26 mouse cellular contexts compared by ENCODE assay signal in genomic region chr3:57557408-57557807, GRCm38 (mm10). TPM values are rescaled to one million over a fixed set of nuclear protein-coding genes. Genes with fewer than 3 reads are reported as not detected.
DNase-seq lines count a peak whose midpoint lies in the region; ATAC-seq and TF ChIP-seq lines count a peak whose summit lies in the region.
"Had no signal": no experiment of that assay in that cellular context is flagged by ENCODE, and none has a peak within 500 bp of the region (broad histone marks: within the 10 kb centered on the region; RNA-seq: fewer than 3 reads in every experiment).

No protein-coding gene starts in this region.

- peak; percentile 49 for DNase-seq in heart, adult 11 months
- no peak for DNase-seq in heart, postnatal 10 days
- no peak for DNase-seq in CH12.LX (ENCODE audit: extremely low read depth)
- DNase-seq in Patski (ENCODE audit: low read depth, low spot score) = peak; percentile 73
- no peak for DNase-seq in ovary, postnatal 36 days (ENCODE audit: low spot score)
- DNase-seq: adrenal gland, adult 2 months; adrenal gland, postnatal 10 days; adrenal gland, postnatal 25 days; B cell, adult 2 months; cerebellum, adult 11 months; cerebellum, adult 18-20 months; cerebellum, adult 8-10 months; cerebellum, adult 9-11 months; cerebellum, postnatal 14 days; cerebellum, postnatal 36 days; embryo, embryonic 11 days; forebrain, postnatal 0 days had no signal

- TF ChIP-seq RAD21 in CH12.LX (IDR thresholded peaks at IDR 0.05; ENCODE audit: low read depth, low read length) = no peak

- H3K79me2 ChIP-seq in CH12.LX (replicated peaks; ENCODE audit: control insufficient read depth, extremely low read depth, insufficient read depth, poor library complexity, severe bottlenecking) = peaks cover 40% of the 10 kb centered on the region

- peak overlapping the region; percentile 78 for H3K4me2 ChIP-seq in CH12.LX (ENCODE audit: insufficient read depth, low read depth, poor library complexity, severe bottlenecking)
- H3K4me2 ChIP-seq: embryonic facial prominence, embryonic 13.5 days; embryonic facial prominence, embryonic 15.5 days; forebrain, embryonic 13.5 days; forebrain, embryonic 15.5 days had no signal

- intact Hi-C loops in heart, postnatal 10 days (cut with DNase I) = no loop called here

- TF ChIP-seq EP300 in CH12.LX (IDR thresholded peaks at IDR 0.05; ENCODE audit: low read length) = peak; percentile 10; the same call in 1 of the 2 replicates

- H3K9me3 ChIP-seq in CH12.LX (replicated peaks; ENCODE audit: low read length) = no peaks in the 10 kb centered on the region
- H3K9me3 ChIP-seq: embryonic facial prominence, embryonic 13.5 days; embryonic facial prominence, embryonic 15.5 days; forebrain, embryonic 13.5 days; forebrain, embryonic 15.5 days had no signal

- dilution Hi-C loops in CH12.LX (cut with MboI; ENCODE audit: extremely low pct_ligation_motif_present, extremely low pct_unique_long_range_greater_than_20kb, low sequenced_read_pairs) = no loop called here

- H3K9ac ChIP-seq in CH12.LX (ENCODE audit: insufficient read depth, low read depth) = peak overlapping the region; percentile 27; the same call in 1 of the 2 replicates
- H3K9ac ChIP-seq: embryonic facial prominence, embryonic 13.5 days; embryonic facial prominence, embryonic 15.5 days; forebrain, embryonic 13.5 days; forebrain, embryonic 15.5 days; forebrain, postnatal 0 days had no signal

- POLR2A ChIA-PET in Patski (lab: Charles Lee) = interaction anchor here (1.9 to 4.0 kb wide), 2 partner anchors 11 to 17 kb away, joined by 6 to 28 read pairs; partner anchors contain the start of gene Wwtr1

- no peak for TF ChIP-seq POLR2A in CH12.LX (IDR thresholded peaks at IDR 0.05; ENCODE audit: low read depth, low read length)

- peak; percentile 60 for ATAC-seq in Patski
- ATAC-seq: CD4-positive, CD25-positive, alpha-beta regulatory T cell, adult 4 months; forebrain, embryonic 13.5 days; forebrain, embryonic 15.5 days; forebrain, postnatal 0 days had no signal

- H3K27ac ChIP-seq in CH12.LX (ENCODE audit: insufficient read depth, low read depth) = peak overlapping the region; percentile 73
- H3K27ac ChIP-seq: embryonic facial prominence, embryonic 13.5 days; embryonic facial prominence, embryonic 15.5 days; forebrain, embryonic 10.5 days; forebrain, embryonic 13.5 days; forebrain, embryonic 15.5 days had no signal

- CTCF ChIA-PET in Patski (lab: Charles Lee) = interaction anchor here (1.0 to 2.1 kb wide), 7 partner anchors 8 to 88 kb away, joined by 3 to 7 read pairs (median 4); no protein-coding TSS in a partner anchor

- H3K4me1 ChIP-seq in CH12.LX (ENCODE audit: control insufficient read depth in 1 of 2, insufficient read depth in 2 of 2) = peaks cover 28 to 69% of the 10 kb centered on the region in 2 experiments
- H3K4me1 ChIP-seq: embryonic facial prominence, embryonic 13.5 days; forebrain, embryonic 10.5 days; forebrain, embryonic 13.5 days; forebrain, embryonic 15.5 days had no signal

- H3K36me3 ChIP-seq in CH12.LX (replicated peaks in 1 of 2; ENCODE audit: control insufficient read depth in 1 of 2, insufficient read depth in 1 of 2, low read length in 1 of 2) = peaks cover 4 to 21% of the 10 kb centered on the region in 2 experiments
- H3K36me3 ChIP-seq: forebrain, embryonic 15.5 days had no signal

- H3K27me3 ChIP-seq in CH12.LX (replicated peaks) (no peaks in the 10 kb centered on the region), Patski (no peaks in the 10 kb centered on the region)
- H3K27me3 ChIP-seq: embryonic facial prominence, embryonic 13.5 days; embryonic facial prominence, embryonic 15.5 days; forebrain, embryonic 13.5 days; forebrain, embryonic 15.5 days had no signal

- in situ Hi-C loops in CH12.LX (cut with MboI; ENCODE audit: low pct_ligation_motif_present, low pct_unique_long_range_greater_than_20kb, low sequenced_read_pairs) (no loop called here), Patski (cut with MboI; ENCODE audit: low pct_unique_long_range_greater_than_20kb) (no loop called here)

- no peak for TF ChIP-seq CTCF in CH12.LX (conservative IDR thresholded peaks at IDR 0.05 in 1 of 2, IDR thresholded peaks at IDR 0.05 in 1 of 2; ENCODE audit: low read depth in 2 of 2, low read length in 2 of 2)
- no peak for TF ChIP-seq CTCF in Patski (IDR thresholded peaks at IDR 0.05)

- no peak overlapping the region for H3K4me3 ChIP-seq in CH12.LX (replicated peaks in 1 of 3; ENCODE audit: low read depth in 2 of 3, low read length in 2 of 3, poor library complexity in 1 of 3)
- H3K4me3 ChIP-seq: embryonic facial prominence, embryonic 13.5 days; embryonic facial prominence, embryonic 15.5 days; erythroblast, embryonic 14.5 days; forebrain, embryonic 10.5 days; forebrain, embryonic 13.5 days; forebrain, embryonic 15.5 days had no signal

TF ChIP-seq in CH12.LX, 34 proteins besides CTCF, POLR2A, EP300 and RAD21:
- no peak for TF ChIP-seq ZKSCAN1 (IDR thresholded peaks at IDR 0.05; ENCODE audit: borderline replicate concordance, low read depth, low read length)
- 0 out of 2 replicates have a peak, but pooled peaks have one; percentile 3 for TF ChIP-seq BHLHE40 (IDR thresholded peaks at IDR 0.05; ENCODE audit: low read depth, low read length)
- TF ChIP-seq TBP (conservative IDR thresholded peaks at IDR 0.05; ENCODE audit: low read depth, low read length) = 0 out of 2 replicates have a peak, but pooled peaks have one; percentile 13
- no peak for TF ChIP-seq MYC (IDR thresholded peaks at IDR 0.05; ENCODE audit: low read depth, low read length)
- TF ChIP-seq E2F4 (IDR thresholded peaks at IDR 0.05; ENCODE audit: insufficient replicate concordance, low read depth, low read length) = no peak

RNA-seq across cellular contexts. Expression of gene Wwtr1, which starts 18.3 kb away (rescaled TPM):
- total RNA-seq in heart, postnatal 10 days (2021) = 10 to 100 TPM; 81.0 to 83.0 TPM
- total RNA-seq in CH12.LX (2012; rRNA removed) = 8.3 and 12.8 TPM in 2 replicates
- 14.8 and 16.2 TPM in 2 replicates for total RNA-seq in CH12.LX (2014; rRNA removed)
- 13.3 and 13.5 TPM in 2 replicates for polyA plus RNA-seq in CH12.LX (2012; ENCODE audit: insufficient read length, low read depth)
- 159 TPM for polyA plus RNA-seq in Patski (2021)
- total RNA-seq: common myeloid progenitor, adult 5-6 weeks; MEL had no signal
- polyA plus RNA-seq: CD4-positive, CD25-positive, alpha-beta regulatory T cell, adult 4 months; erythroblast, embryonic 14.5 days had no signal

Comparison
In these comparisons a context has a peak if more than half of its experiments do, and no peak if none do; other contexts are left out.
1. DNase-seq: peak in heart, adult 11 months (single experiment) and Patski (single experiment); none in heart, postnatal 10 days (0 of 2), CH12.LX (single experiment) and ovary, postnatal 36 days (single experiment).
2. RNA of gene Wwtr1, which starts 18.3 kb away (total RNA-seq): 81.0 to 83.0 TPM in heart, postnatal 10 days; 8.3 to 16.2 TPM in CH12.LX; every median in the first group is over 4 times any median in the second.